Mouse (Mus musculus) E14TG2a.4 (cell line): ENCODE measurements around the gene Pih1d1.

Source experiments
- CTCF ChIP-seq: conservative IDR thresholded peaks from 2 replicates; pipeline ENCODE4 v1.5.1; 2014; ENCODE audit warnings: low read length
- POU5F1 ChIP-seq: IDR thresholded peaks from 2 replicates; pipeline ENCODE4 v1.6.1; 2014; ENCODE audit warnings: low read length, borderline replicate concordance

GRCm38 (mm10) chr7:45151303-45151702 is 2.8 kb upstream of the Pih1d1 start:
- TF ChIP-seq CTCF (no peak), POU5F1 (no peak)
